Mouse (Mus musculus) hindbrain, postnatal 0 days (tissue): ENCODE data around the gene Plcb1. TPM values are rescaled to one million over a fixed set of nuclear protein-coding genes. Genes with fewer than 3 reads are reported as not detected.

Source experiments
- ATAC-seq: fragments of 200-750 bp; cut with Nextera tagmentation; 2 replicates; pipeline ENCODE4 v1.8.0; 2017; ENCODE audit warnings: mild to moderate bottlenecking, moderate TSS enrichment, moderate library complexity
- DNase-seq: peaks from one replicate; pipeline ENCODE4 v3.0.0-alpha.2; 2015; ENCODE audit warnings: low spot score
- H3K27ac ChIP-seq: fragments of 300-500 bp; sonication (generic); 2 replicates; pipeline ENCODE4 v1.5.1; 2014; ENCODE audit warnings: mild to moderate bottlenecking
- H3K27me3 ChIP-seq: fragments of 300-500 bp; sonication (generic); 2 replicates; pipeline ENCODE4 v1.6.1; 2014; ENCODE audit warnings: low read length, mixed read lengths; ENCODE audit not compliant: insufficient read depth
- H3K36me3 ChIP-seq: fragments of 300-500 bp; sonication (generic); 2 replicates; pipeline ENCODE4 v1.6.1; 2014; ENCODE audit warnings: low read length, mixed read lengths; ENCODE audit not compliant: insufficient read depth
- H3K4me1 ChIP-seq: fragments of 300-500 bp; sonication (generic); 2 replicates; pipeline ENCODE4 v1.6.1; 2014; ENCODE audit warnings: antibody characterized with exemption, low read length, mixed read lengths; ENCODE audit not compliant: insufficient read depth
- H3K4me2 ChIP-seq: fragments of 300-500 bp; sonication (generic); 2 replicates; pipeline ENCODE4 v1.6.1; 2014; ENCODE audit warnings: low read depth, mild to moderate bottlenecking, low read length, moderate library complexity, mixed read lengths
- H3K4me3 ChIP-seq: fragments of 300-500 bp; sonication (generic); 2 replicates; pipeline ENCODE4 v1.5.1; 2014; ENCODE audit warnings: low read length
- H3K9ac ChIP-seq: fragments of 300-500 bp; sonication (generic); replicated peaks from 2 replicates; pipeline ENCODE4 v1.6.1; 2014; ENCODE audit warnings: mild to moderate bottlenecking, low read length, moderate library complexity, mixed read lengths
- H3K9me3 ChIP-seq: fragments of 300-500 bp; sonication (generic); 2 replicates; pipeline ENCODE4 v1.6.1; 2016; ENCODE audit warnings: low read length, mixed read lengths
- CTCF ChIP-seq: IDR thresholded peaks from 2 replicates; pipeline ENCODE4 v1.5.1; 2016; ENCODE audit warnings: antibody characterized with exemption, control low read depth, low read depth
- WGBS: fragments of 180-500 bp; shearing (Covaris S2); extraction: QIAGEN DNeasy Blood & Tissue Kit; methylation state at CpG from one replicate; pipeline ENCODE4 v1.1.7; 2014; 5-methylcytosine and 5-hydroxymethylcytosine counted together
- polyA plus RNA-seq: library from polyadenylated mRNA; unstranded; fragments of >200 nt; fragmentation: Nextera tagmentation; extraction: Ambion mirVana; gene quantifications from 2 replicates; pipeline ENCODE4 v1.2.1, GENCODE M21; 2015
- total RNA-seq: library from RNA; depleted of rRNA; stranded (reverse); fragments of >200 nt; gene quantifications from 2 replicates; pipeline ENCODE4 v1.2.3, GENCODE M21; 2014

Plcb1 gene
- total and polyA plus RNA-seq, 2 experiments from 2014 or later: 47.4 to 48.8 TPM

DNA sequence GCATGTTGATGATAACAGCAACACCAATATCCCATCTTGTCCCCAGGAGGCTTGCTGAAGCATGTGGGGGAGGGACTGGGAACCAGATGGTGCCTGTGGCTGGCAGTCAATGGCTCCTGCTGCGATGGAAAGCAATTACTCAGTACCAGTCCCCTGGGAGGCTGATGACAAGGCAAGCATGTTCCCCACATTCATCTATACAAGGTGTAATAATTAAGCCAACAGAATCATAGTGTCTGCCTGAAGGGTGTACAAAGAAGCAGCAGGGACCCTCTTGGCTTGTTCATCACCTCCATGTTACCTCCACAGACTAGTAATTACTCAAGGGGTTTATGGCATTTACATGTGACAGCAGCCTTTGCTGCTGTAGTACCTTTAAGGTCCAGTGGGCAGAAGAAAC lies 125.0 kb downstream of the Plcb1 start:
- H3K4me1 ChIP-seq: no peaks in the 10 kb centered on the region
- 13% methylated on average over 1 of the region's 1 CpGs for WGBS
- H3K36me3 ChIP-seq: no peaks in the 10 kb centered on the region
- no peak overlapping the region for H3K9ac ChIP-seq
- H3K27ac ChIP-seq: no peak overlapping the region
- no peak overlapping the region for H3K4me2 ChIP-seq
- no peak overlapping the region for H3K4me3 ChIP-seq
- H3K27me3 ChIP-seq: no peaks in the 10 kb centered on the region
- no peaks in the 10 kb centered on the region for H3K9me3 ChIP-seq
- no peak; the same call in 1 of the 2 replicates for TF ChIP-seq CTCF
- ATAC-seq: peak; percentile 92
- peak; percentile 84 for DNase-seq

DNA sequence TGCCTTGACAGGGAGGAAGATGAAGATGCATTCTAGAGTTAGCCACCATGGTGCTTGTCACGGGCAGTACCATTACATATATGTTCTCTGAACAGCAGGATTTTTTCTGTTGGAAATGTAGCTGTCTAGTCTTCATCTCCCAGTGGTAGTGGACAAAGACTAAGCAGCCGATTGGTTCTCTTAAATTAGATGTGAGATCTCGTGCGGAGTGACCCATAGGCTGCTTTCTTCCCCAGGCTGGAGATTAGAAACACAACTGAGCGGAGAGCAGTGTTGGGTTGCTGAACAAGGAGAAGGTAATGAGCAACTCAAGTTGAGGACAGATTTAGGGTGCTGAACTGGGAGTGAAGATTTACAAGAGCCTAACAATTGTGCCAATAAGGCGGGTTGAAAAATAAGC lies 125.5 kb downstream of the Plcb1 start:
- DNase-seq: no peak
- TF ChIP-seq CTCF: no peak
- no peaks in the 10 kb centered on the region for H3K4me1 ChIP-seq
- WGBS: 69% methylated on average over 6 of the region's 6 CpGs
- no peak overlapping the region for H3K9ac ChIP-seq
- no peak overlapping the region for H3K27ac ChIP-seq
- H3K27me3 ChIP-seq: no peaks in the 10 kb centered on the region
- no peaks in the 10 kb centered on the region for H3K9me3 ChIP-seq
- ATAC-seq: peak; percentile 46; the same call in 1 of the 2 replicates
- no peaks in the 10 kb centered on the region for H3K36me3 ChIP-seq
- H3K4me2 ChIP-seq: no peak overlapping the region
- no peak overlapping the region for H3K4me3 ChIP-seq

- no peak for DNase-seq
- Histone ChIP-seq H3K27ac (no peak overlapping the region), H3K9ac (no peak overlapping the region), H3K4me1 (no peaks in the 10 kb centered on the region), H3K9me3 (no peaks in the 10 kb centered on the region), H3K4me3 (no peak overlapping the region), H3K36me3 (no peaks in the 10 kb centered on the region), H3K4me2 (no peak overlapping the region), H3K27me3 (no peaks in the 10 kb centered on the region)
- ATAC-seq: no peak
- TF ChIP-seq CTCF: no peak
- WGBS: 80% methylated on average over 2 of the region's 2 CpGs
These were observed 126.7 kb downstream of the Plcb1 start for GRCm38 (mm10) chr2:134912616-134913015.

- Histone ChIP-seq H3K27me3 (no peaks in the 10 kb centered on the region), H3K4me1 (no peaks in the 10 kb centered on the region), H3K36me3 (no peaks in the 10 kb centered on the region), H3K4me3 (no peak overlapping the region), H3K9me3 (no peaks in the 10 kb centered on the region), H3K4me2 (no peak overlapping the region), H3K9ac (no peak overlapping the region), H3K27ac (no peak overlapping the region)
- TF ChIP-seq CTCF: no peak
- ATAC-seq (no peak), DNase-seq (no peak)
- 65% methylated on average over 3 of the region's 3 CpGs for WGBS
These were observed 127.7 kb downstream of the Plcb1 start for GRCm38 (mm10) chr2:134913542-134913941.

DNA sequence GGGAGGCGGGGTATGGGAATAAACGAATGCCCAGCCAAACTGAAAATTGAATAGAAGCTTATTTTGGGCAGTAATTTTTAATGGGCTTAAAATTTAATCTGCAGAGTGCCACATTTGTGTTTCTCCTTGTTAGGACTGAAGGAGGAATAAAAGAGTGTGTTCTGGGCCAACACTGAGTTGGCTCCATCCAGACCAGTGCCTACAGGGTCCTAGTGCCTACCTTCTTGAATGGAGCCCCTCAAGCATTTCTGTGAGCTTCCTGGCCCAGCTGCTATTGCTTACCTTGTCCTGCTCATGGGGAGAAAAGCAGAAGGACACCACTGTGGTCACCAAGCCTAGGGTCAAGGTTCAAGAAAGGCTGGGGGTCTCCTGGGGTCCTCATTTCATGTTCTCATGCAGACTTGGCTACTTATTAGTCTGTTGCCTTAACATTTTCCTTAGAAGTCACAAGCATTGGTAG lies 128.3 kb downstream of the Plcb1 start:
- Histone ChIP-seq H3K9me3 (no peaks in the 10 kb centered on the region), H3K36me3 (no peaks in the 10 kb centered on the region), H3K4me2 (no peak overlapping the region), H3K27ac (no peak overlapping the region), H3K4me3 (no peak overlapping the region), H3K4me1 (no peaks in the 10 kb centered on the region), H3K27me3 (no peaks in the 10 kb centered on the region), H3K9ac (no peak overlapping the region)
- ATAC-seq (no peak), DNase-seq (no peak)
- 83% methylated on average over 2 of the region's 2 CpGs for WGBS
- TF ChIP-seq CTCF: no peak

DNA sequence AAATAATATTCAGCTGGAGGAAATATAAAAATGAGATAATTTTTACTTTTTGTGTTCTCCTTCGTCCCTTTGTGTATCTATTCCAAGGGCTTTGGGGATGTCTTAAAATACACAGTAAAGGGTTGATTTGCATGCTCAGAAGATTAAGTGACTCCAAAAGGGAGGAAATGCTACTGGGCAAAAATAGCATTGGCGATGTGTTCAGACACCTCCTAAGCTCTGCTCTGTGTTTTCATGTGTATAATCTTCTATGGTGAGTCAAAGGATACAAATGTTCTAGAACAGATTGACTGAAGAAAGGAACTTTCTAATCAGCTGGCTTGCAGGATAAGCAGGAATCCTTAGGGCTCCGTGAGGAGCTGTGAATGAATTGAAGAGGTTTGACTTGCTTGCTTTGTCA lies 129.2 kb downstream of the Plcb1 start:
- Histone ChIP-seq H3K36me3 (no peaks in the 10 kb centered on the region), H3K4me3 (no peak overlapping the region), H3K9ac (no peak overlapping the region), H3K4me1 (no peaks in the 10 kb centered on the region), H3K27ac (no peak overlapping the region), H3K9me3 (no peaks in the 10 kb centered on the region), H3K4me2 (no peak overlapping the region), H3K27me3 (no peaks in the 10 kb centered on the region)
- DNase-seq: no peak
- ATAC-seq: no peak
- 84% methylated on average over 3 of the region's 3 CpGs for WGBS
- TF ChIP-seq CTCF: no peak

DNA sequence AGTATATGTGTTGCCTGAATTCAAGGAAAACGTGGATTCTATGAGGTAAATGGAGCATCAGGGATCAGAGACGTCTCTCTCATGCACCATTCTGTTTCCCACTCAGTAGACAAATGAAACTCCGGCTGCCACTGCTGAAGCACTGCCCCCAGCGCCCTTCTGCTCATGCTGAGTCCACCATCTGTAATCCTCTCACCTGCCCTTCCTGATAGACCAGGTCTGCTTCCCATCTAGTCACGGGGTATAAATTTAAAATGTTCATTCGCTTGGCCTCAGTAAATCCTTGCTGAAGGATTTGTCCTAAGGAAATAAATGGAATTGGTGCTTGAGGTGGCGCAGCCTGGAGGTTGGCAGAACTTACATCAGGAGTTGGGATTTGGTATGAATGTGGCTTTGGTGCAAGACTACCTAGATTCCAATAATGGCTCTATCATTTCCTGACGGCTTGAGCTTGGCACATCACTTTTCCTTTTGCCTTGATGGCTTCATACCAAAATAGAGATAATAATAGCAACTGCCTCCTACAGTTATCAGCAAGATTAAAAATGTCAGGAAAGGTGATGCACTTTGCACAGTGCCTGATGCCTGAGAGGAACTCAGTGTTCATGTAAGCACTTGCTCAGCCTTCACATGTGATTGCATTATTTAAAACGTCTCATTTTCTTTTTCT lies 134.9 kb downstream of the Plcb1 start:
- H3K9ac ChIP-seq: no peak overlapping the region
- no peak overlapping the region for H3K27ac ChIP-seq
- WGBS: 76% methylated on average over 9 of the region's 9 CpGs
- no peaks in the 10 kb centered on the region for H3K4me1 ChIP-seq
- no peak for TF ChIP-seq CTCF
- H3K4me3 ChIP-seq: no peak overlapping the region
- no peaks in the 10 kb centered on the region for H3K9me3 ChIP-seq
- peak; percentile 59 for DNase-seq
- no peaks in the 10 kb centered on the region for H3K27me3 ChIP-seq
- no peak overlapping the region for H3K4me2 ChIP-seq
- H3K36me3 ChIP-seq: no peaks in the 10 kb centered on the region
- ATAC-seq: peak; percentile 66; the same call in 1 of the 2 replicates
